Mouse (Mus musculus): ENCODE measurements around the gene Htr1f. TPM values are rescaled to one million over a fixed set of nuclear protein-coding genes. Genes with fewer than 3 reads are reported as not detected.

Htr1f gene
- polyA plus RNA-seq, 1 experiment from 2014 or later: 0.63 TPM

GRCm38 (mm10) chr16:64880986-64881385, 224.7 kb downstream of the Htr1f start:
- Histone ChIP-seq H3K9me3 (no peaks in the 10 kb centered on the region), H3K27me3 (no peaks in the 10 kb centered on the region), H3K9ac (no peak overlapping the region), H3K36me3 (no peaks in the 10 kb centered on the region), H3K4me3 (no peak overlapping the region), H3K4me2 (no peak overlapping the region), H3K27ac (no peak overlapping the region), H3K4me1 (peaks cover 4% of the 10 kb centered on the region; the same call in 1 of the 2 replicates)
- 81% methylated on average over 3 of the region's 3 CpGs for WGBS
- ATAC-seq (ENCODE audit: insufficient number of reproducible peaks, low FRiP score, low TSS enrichment, low read depth): no peak

DNA sequence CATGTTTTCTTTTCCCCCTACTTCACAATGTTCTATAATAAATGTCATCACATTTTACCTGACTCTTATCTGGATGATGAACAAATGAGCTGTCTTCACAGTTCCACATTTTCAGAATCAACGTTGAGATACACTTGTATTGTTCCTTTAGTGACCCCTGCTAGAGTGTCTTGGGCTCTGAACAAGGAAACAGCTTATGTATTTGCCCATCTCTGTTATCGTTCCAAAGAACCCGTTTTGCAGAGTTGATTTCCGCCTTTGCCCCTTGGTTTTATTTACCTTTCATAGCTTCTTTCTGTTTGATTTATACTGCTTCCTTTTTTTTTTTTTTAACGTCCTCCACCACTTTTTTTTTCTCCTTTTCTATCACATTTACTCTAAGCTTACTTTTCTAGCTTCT, 225.9 kb downstream of the Htr1f start:
- WGBS: 67% methylated on average over 5 of the region's 5 CpGs
- Histone ChIP-seq H3K36me3 (no peaks in the 10 kb centered on the region), H3K4me3 (no peak overlapping the region)

DNA sequence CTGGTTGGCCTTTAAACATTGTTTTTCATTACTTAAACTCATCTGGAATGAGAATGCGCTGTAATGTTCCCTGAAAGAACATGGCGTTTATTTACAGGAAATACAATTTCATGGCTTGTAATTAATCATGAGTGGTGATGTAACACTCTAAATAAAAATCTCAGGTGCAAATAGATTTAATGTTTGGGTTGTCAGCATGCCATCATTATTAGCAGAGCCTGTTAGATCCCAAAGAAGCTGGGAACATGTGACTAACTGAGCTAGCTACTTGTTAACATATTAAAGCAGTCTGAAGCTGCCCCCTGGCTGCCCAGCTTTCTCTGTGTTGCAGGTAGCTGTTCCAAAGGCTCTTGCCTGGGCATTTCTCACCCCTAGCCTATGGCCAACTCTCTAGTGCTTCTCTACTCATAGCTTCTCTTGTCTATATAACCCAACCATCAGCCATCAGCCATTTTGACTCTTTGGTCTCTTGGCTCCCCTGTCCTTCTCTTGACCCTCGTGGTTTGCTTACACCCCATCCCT, 227.0 kb downstream of the Htr1f start:
- Histone ChIP-seq H3K27ac (no peak overlapping the region), H3K4me2 (no peak overlapping the region), H3K4me3 (no peak overlapping the region), H3K36me3 (no peaks in the 10 kb centered on the region), H3K9me3 (no peaks in the 10 kb centered on the region), H3K27me3 (no peaks in the 10 kb centered on the region), H3K9ac (no peak overlapping the region), H3K4me1 (no peaks in the 10 kb centered on the region)
- ATAC-seq (ENCODE audit: insufficient number of reproducible peaks, low FRiP score, low TSS enrichment, low read depth): no peak
- 70% methylated on average over 3 of the region's 3 CpGs for WGBS

More for the DNA sequence above, 225.9 kb downstream of the Htr1f start:
- Histone ChIP-seq H3K4me2 (no peak overlapping the region), H3K9ac (no peak overlapping the region), H3K27me3 (no peaks in the 10 kb centered on the region), H3K27ac (no peak overlapping the region), H3K9me3 (no peaks in the 10 kb centered on the region), H3K4me1 (peaks cover 4% of the 10 kb centered on the region; the same call in 1 of the 2 replicates)
- no peak for ATAC-seq (ENCODE audit: insufficient number of reproducible peaks, low FRiP score, low TSS enrichment, low read depth)

DNA sequence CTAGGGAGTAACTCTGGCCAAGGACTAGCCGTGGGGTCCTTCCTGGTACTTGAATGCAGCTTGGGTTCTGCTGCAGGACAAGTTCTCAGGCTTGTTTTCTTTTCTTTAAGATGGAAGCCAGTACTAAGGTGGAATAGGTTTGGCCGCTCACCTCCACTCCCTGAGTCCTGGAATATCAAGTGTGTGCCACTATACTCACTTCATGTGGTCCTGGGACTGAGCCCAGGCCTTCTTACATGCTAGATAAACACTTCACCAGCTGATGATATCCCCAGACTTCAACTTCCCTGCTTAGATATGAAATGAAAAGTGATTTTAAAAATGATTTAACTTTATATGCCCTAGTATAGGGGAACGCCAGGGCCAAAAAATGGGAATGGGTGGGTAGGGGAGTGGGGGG, 228.3 kb downstream of the Htr1f start:
- WGBS: 82% methylated on average over 3 of the region's 3 CpGs
- no peak overlapping the region for H3K9ac ChIP-seq
- no peak for ATAC-seq (ENCODE audit: insufficient number of reproducible peaks, low FRiP score, low TSS enrichment, low read depth)

DNA sequence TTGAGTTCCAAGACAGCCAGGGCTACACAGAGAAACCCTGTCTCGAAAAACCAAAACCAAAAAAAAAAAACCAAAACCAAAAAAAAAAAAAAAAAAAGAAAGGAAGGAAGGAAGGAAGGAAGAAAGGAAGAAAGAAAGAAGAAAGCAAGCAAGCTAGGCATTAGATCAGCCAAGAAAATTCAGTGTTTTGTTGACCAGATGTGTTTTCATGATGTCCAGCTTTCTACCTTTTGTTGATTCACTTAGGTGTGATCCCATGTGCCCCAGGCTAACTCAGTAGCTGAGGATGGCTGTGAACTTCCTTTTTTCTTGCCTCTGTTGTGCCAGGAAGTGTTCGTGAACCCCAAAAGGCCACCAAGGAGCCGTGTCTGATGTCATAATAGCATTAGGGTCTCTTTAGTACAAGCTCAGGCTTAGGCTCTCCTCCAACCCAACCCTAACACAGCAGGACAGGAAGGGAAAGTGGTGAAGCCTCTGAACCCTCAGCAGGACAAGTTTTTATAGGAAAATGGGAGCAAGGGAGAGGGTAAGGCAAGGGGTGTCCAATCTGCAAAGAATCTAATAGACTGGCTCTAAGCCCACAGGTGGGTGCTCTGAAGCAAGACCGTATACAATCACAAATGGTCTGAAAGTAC, 228.9 kb downstream of the Htr1f start:
- Histone ChIP-seq H3K9ac (no peak overlapping the region), H3K9me3 (no peaks in the 10 kb centered on the region), H3K27ac (no peak overlapping the region), H3K27me3 (no peaks in the 10 kb centered on the region), H3K4me1 (no peaks in the 10 kb centered on the region), H3K36me3 (no peaks in the 10 kb centered on the region), H3K4me3 (no peak overlapping the region), H3K4me2 (no peak overlapping the region)
- ATAC-seq (ENCODE audit: insufficient number of reproducible peaks, low FRiP score, low TSS enrichment, low read depth): no peak
- 77% methylated on average over 4 of the region's 4 CpGs for WGBS

More for the DNA sequence above, 228.3 kb downstream of the Htr1f start:
- Histone ChIP-seq H3K4me1 (no peaks in the 10 kb centered on the region), H3K27me3 (no peaks in the 10 kb centered on the region), H3K4me2 (no peak overlapping the region), H3K36me3 (no peaks in the 10 kb centered on the region), H3K9me3 (no peaks in the 10 kb centered on the region), H3K27ac (no peak overlapping the region), H3K4me3 (no peak overlapping the region)

GRCm38 (mm10) chr16:64875822-64876221, 229.8 kb downstream of the Htr1f start:
- WGBS: 96% methylated on average over 1 of the region's 1 CpGs
- H3K4me3 ChIP-seq: no peak overlapping the region
- no peaks in the 10 kb centered on the region for H3K27me3 ChIP-seq
- H3K9ac ChIP-seq: no peak overlapping the region
- H3K4me2 ChIP-seq: no peak overlapping the region
- no peaks in the 10 kb centered on the region for H3K4me1 ChIP-seq
- no peaks in the 10 kb centered on the region for H3K36me3 ChIP-seq
- H3K27ac ChIP-seq: no peak overlapping the region
- H3K9me3 ChIP-seq: no peaks in the 10 kb centered on the region
- no peak for ATAC-seq (ENCODE audit: insufficient number of reproducible peaks, low FRiP score, low TSS enrichment, low read depth)

GRCm38 (mm10) chr16:64875384-64875783, 230.3 kb downstream of the Htr1f start:
- no peak for ATAC-seq (ENCODE audit: insufficient number of reproducible peaks, low FRiP score, low TSS enrichment, low read depth)
- no peak overlapping the region for H3K27ac ChIP-seq
- no peaks in the 10 kb centered on the region for H3K27me3 ChIP-seq
- whole genome bisulfite sequencing: 95% methylated on average over 10 of the region's 10 CpGs
- no peak overlapping the region for H3K9ac ChIP-seq
- no peak overlapping the region for H3K4me2 ChIP-seq
- H3K4me1 ChIP-seq: no peaks in the 10 kb centered on the region
- no peaks in the 10 kb centered on the region for H3K9me3 ChIP-seq
- no peak overlapping the region for H3K4me3 ChIP-seq
- no peaks in the 10 kb centered on the region for H3K36me3 ChIP-seq

Small RNA genes within 50 kb of the gene (microRNA-seq; reads per million reads assigned to microRNA genes)
- not detected for gene Gm23374

All from limb, embryonic 15.5 days (tissue).